9 mouse cellular contexts compared by ENCODE assay signal in genomic region chr11:22008129-22008596, GRCm38 (mm10). TPM values are rescaled to one million over a fixed set of nuclear protein-coding genes. Genes with fewer than 3 reads are reported as not detected.
DNase-seq lines count a peak whose midpoint lies in the region; ATAC-seq and TF ChIP-seq lines count a peak whose summit lies in the region.
"Had no signal": no experiment of that assay in that cellular context is flagged by ENCODE, and none has a peak within 500 bp of the region (broad histone marks: within the 10 kb centered on the region; RNA-seq: fewer than 3 reads in every experiment).

No protein-coding gene starts in this region.

- peak overlapping the region in 1 of 2 experiments; percentile 9; a peak in 2 of 4 replicates for H3K4me3 ChIP-seq in heart, embryonic 14.5 days (ENCODE audit: control insufficient read depth in 1 of 2, insufficient read depth in 1 of 2, low read depth in 1 of 2, low read length in 2 of 2)
- H3K4me3 ChIP-seq in forebrain, embryonic 15.5 days: peak overlapping the region; percentile 36
- peak overlapping the region; percentile 79 for H3K4me3 ChIP-seq in midbrain, embryonic 12.5 days
- H3K4me3 ChIP-seq in gastrocnemius, adult 2 months: no peak overlapping the region
- H3K4me3 ChIP-seq: erythroblast, embryonic 14.5 days had no signal

- peak overlapping the region; percentile 49 for H3K4me2 ChIP-seq in heart, embryonic 14.5 days (ENCODE audit: low read length)
- peak overlapping the region; percentile 77 for H3K4me2 ChIP-seq in forebrain, embryonic 15.5 days (replicated peaks)
- peak overlapping the region; percentile 83 for H3K4me2 ChIP-seq in midbrain, embryonic 12.5 days (replicated peaks)

- WGBS in heart, embryonic 14.5 days: 18% methylated on average over 10 of the region's 10 CpGs
- 1% methylated on average over 10 of the region's 10 CpGs for WGBS in forebrain, embryonic 15.5 days
- WGBS in midbrain, embryonic 12.5 days: 1% methylated on average over 10 of the region's 10 CpGs

- H3K9ac ChIP-seq in heart, embryonic 14.5 days (ENCODE audit: low read length): no peak overlapping the region
- peak overlapping the region; percentile 47 for H3K9ac ChIP-seq in forebrain, embryonic 15.5 days (replicated peaks)
- H3K9ac ChIP-seq in midbrain, embryonic 12.5 days (replicated peaks): peak overlapping the region; percentile 71

- DNase-seq in heart, adult 9 months (ENCODE audit: low spot score in 2 of 2): no peak
- peak; percentile 47 for DNase-seq in MEL-GATA-1-ER (ENCODE audit: extremely low read depth, low read depth)
- DNase-seq in adrenal gland, adult 2 months: no peak
- DNase-seq in gastrocnemius, adult 2 months: no peak
- DNase-seq in thymus, postnatal 10 days (ENCODE audit: low spot score in 2 of 2): no peak

- H3K36me3 ChIP-seq in heart, embryonic 14.5 days (ENCODE audit: control insufficient read depth, insufficient read depth, low read length): peaks cover 18% of the 10 kb centered on the region
- H3K36me3 ChIP-seq in forebrain, embryonic 15.5 days: no peaks in the 10 kb centered on the region
- no peaks in the 10 kb centered on the region for H3K36me3 ChIP-seq in midbrain, embryonic 12.5 days

- H3K27me3 ChIP-seq in heart, embryonic 14.5 days (ENCODE audit: control insufficient read depth, insufficient read depth, low read length): peaks cover 43% of the 10 kb centered on the region
- H3K27me3 ChIP-seq in forebrain, embryonic 15.5 days: peaks cover 17% of the 10 kb centered on the region
- peaks cover 21% of the 10 kb centered on the region for H3K27me3 ChIP-seq in midbrain, embryonic 12.5 days

- H3K9me3 ChIP-seq in heart, embryonic 14.5 days (ENCODE audit: control insufficient read depth, low read length): no peaks in the 10 kb centered on the region
- no peaks in the 10 kb centered on the region for H3K9me3 ChIP-seq in forebrain, embryonic 15.5 days
- H3K9me3 ChIP-seq in midbrain, embryonic 12.5 days: no peaks in the 10 kb centered on the region

- no peak for ATAC-seq in heart, embryonic 14.5 days (ENCODE audit: insufficient number of reproducible peaks, insufficient read depth, low FRiP score, low read depth)
- peak; percentile 67 for ATAC-seq in forebrain, embryonic 15.5 days (replicated peaks)
- peak; percentile 68 for ATAC-seq in midbrain, embryonic 12.5 days (ENCODE audit: low FRiP score, low read depth)

- peaks cover 6 to 7% of the 10 kb centered on the region in 2 experiments; a peak in 2 of 4 replicates for H3K4me1 ChIP-seq in heart, embryonic 14.5 days (ENCODE audit: control insufficient read depth in 2 of 2, insufficient read depth in 2 of 2, low read length in 2 of 2)
- H3K4me1 ChIP-seq in forebrain, embryonic 15.5 days: peaks cover 42% of the 10 kb centered on the region
- peaks cover 60% of the 10 kb centered on the region for H3K4me1 ChIP-seq in midbrain, embryonic 12.5 days

- TF ChIP-seq CTCF in gastrocnemius, adult 2 months (IDR thresholded peaks at IDR 0.05): no peak

- H3K27ac ChIP-seq in heart, embryonic 14.5 days (replicated peaks in 1 of 2; ENCODE audit: control insufficient read depth in 1 of 2, insufficient read depth in 1 of 2, low read depth in 2 of 2, low read length in 2 of 2): no peak overlapping the region
- peak overlapping the region; percentile 92 for H3K27ac ChIP-seq in forebrain, embryonic 15.5 days (replicated peaks)
- H3K27ac ChIP-seq in midbrain, embryonic 12.5 days (replicated peaks): peak overlapping the region; percentile 84
- no peak overlapping the region for H3K27ac ChIP-seq in gastrocnemius, adult 2 months

- intact Hi-C loops in gastrocnemius, adult 2 months (cut with DNase I): no loop called here

RNA-seq across cellular contexts. Expression of gene Otx1, which starts 5.5 kb away (rescaled TPM):
- polyA plus RNA-seq in heart, embryonic 14.5 days (2014; fragmentation: Nextera tagmentation; extraction: Ambion mirVana): 0.05 TPM in 1 of 2 replicates, not detected in the other
- polyA plus RNA-seq in forebrain, embryonic 15.5 days (2015; fragmentation: Nextera tagmentation; extraction: Ambion mirVana): 9.8 and 10.6 TPM in 2 replicates
- 26.8 and 42.7 TPM in 2 replicates for polyA plus RNA-seq in midbrain, embryonic 12.5 days (2016; fragmentation: Nextera tagmentation; extraction: Ambion mirVana)
- not detected for total RNA-seq in adrenal gland, adult 2 months (2021)
- polyA plus RNA-seq in adrenal gland, adult 2 months (2012; rRNA removed): not detected in 2 replicates
- total RNA-seq in gastrocnemius, adult 2 months (2021): not detected
- polyA plus RNA-seq: erythroblast, embryonic 14.5 days had no signal

Comparison
In these comparisons a context has a peak if more than half of its experiments do, and no peak if none do; other contexts are left out.
1. H3K27ac ChIP-seq: peak in forebrain, embryonic 15.5 days (single experiment) and midbrain, embryonic 12.5 days (single experiment); none in heart, embryonic 14.5 days (0 of 2) and gastrocnemius, adult 2 months (single experiment).
2. RNA of gene Otx1, which starts 5.5 kb away (polyA plus RNA-seq): 26.8 to 42.7 TPM in midbrain, embryonic 12.5 days and 9.8 to 10.6 TPM in forebrain, embryonic 15.5 days; 0.05 TPM in heart, embryonic 14.5 days and not detected in adrenal gland, adult 2 months; every median in the first group is over 10 times any median in the second.
3. Peak in every context shown above with its lines, with median percentiles within 50 percentile points of each other: H3K4me2 ChIP-seq.